Mouse (Mus musculus) megakaryocyte, embryonic 14.5 days (primary cell): ENCODE measurements around the gene Apoe.

Source experiments
- FLI1 ChIP-seq: IDR thresholded peaks from 2 replicates; pipeline ENCODE4 v1.6.1; 2012; ENCODE audit warnings: low read length, inconsistent platforms, mixed read lengths
- GATA1 ChIP-seq: IDR thresholded peaks from 3 replicates; pipeline ENCODE4 v1.6.1; 2012; ENCODE audit warnings: mixed read lengths, low read length, inconsistent platforms, borderline replicate concordance

DNA sequence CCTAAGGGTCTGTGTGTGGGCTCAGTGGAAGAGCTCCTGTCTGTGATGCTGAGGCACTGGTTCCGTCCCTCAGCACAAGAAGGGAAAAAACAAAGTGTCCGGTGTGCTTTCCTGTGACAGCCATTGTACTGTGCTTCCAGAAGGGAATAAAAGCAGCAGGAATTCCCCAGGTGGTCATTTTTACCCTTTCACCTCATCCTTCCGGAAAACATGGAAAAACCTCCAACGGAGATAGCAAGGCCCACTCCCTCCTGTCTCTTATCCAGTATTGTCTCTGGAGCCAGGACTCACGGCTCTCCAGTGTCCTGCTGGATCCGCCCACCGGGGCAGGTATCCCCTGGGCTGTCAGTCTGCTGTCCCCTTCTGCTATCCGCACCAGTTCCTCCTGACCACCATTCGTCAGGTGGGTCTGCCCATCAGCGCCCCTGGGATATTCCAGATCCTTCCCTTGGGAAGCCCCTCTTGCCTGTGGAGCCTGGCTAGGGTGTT lies 35.2 kb upstream of the Apoe start:
- TF ChIP-seq GATA1 = no peak
- no peak for TF ChIP-seq FLI1
